Mouse (Mus musculus): Measurements from ENCODE around the gene Gtf3c4. TPM values are rescaled to one million over a fixed set of nuclear protein-coding genes. Genes with fewer than 3 reads are reported as not detected.

Gene Gtf3c4
- total RNA-seq, 1 experiment: 38.1 TPM

DNA sequence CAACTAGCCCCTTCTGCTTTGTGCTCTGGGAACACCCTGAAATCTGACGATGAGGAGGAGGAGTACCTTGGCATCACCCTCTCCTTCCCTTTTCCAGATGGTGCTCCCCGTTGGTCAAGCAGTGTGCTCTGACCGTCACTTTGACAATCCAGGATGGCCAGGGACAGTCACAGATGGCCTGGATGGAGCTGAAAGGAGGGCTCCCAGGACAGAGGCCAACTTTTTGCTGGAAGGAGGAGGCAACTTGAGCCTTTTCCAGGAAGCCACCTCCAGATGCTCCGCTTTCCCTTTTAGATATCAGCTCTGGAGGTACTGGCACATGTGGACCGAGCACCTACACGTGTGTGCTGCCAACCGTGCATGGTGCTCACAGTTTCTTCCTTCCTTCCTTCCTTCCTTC is 36.8 kb downstream of the Gtf3c4 start:
- in situ Hi-C loops (cut with MboI; ENCODE audit: low sequenced_read_pairs in 2 of 2, unreplicated experiment in 2 of 2): no loop called here
- H3K4me3 ChIP-seq (ENCODE audit: insufficient read depth in 1 of 2, low read depth in 1 of 2, low read length in 2 of 2, poor library complexity in 1 of 2, severe bottlenecking in 1 of 2): no peak overlapping the region
- H3K9me3 ChIP-seq (ENCODE audit: control insufficient read depth, insufficient read depth, low read depth, low read length): no peaks in the 10 kb centered on the region
- H3K4me1 ChIP-seq (ENCODE audit: control insufficient read depth in 2 of 2, insufficient read depth in 2 of 2, low read length in 2 of 2, poor library complexity in 1 of 2): peaks cover 0 to 2% of the 10 kb centered on the region in 2 experiments; a peak in 1 of 4 replicates
- TF ChIP-seq HCFC1 (IDR thresholded peaks at IDR 0.05; ENCODE audit: borderline replicate concordance, insufficient read depth, low read length) (no peak), ZC3H11A (IDR thresholded peaks at IDR 0.05; ENCODE audit: borderline replicate concordance, low read depth, low read length) (no peak), CHD2 (IDR thresholded peaks at IDR 0.05; ENCODE audit: low read depth, low read length) (no peak), ZNF384 (IDR thresholded peaks at IDR 0.05; ENCODE audit: low read depth, low read length) (no peak), MAFK (IDR thresholded peaks at IDR 0.05; ENCODE audit: insufficient read depth, low read depth, low read length) (no peak)
- no peak for DNase-seq (ENCODE audit: low read depth, low spot score)
- no peaks in the 10 kb centered on the region for H3K36me3 ChIP-seq (ENCODE audit: control insufficient read depth, insufficient read depth, low read length, poor library complexity, severe bottlenecking)
- H3K9ac ChIP-seq (ENCODE audit: insufficient read depth, low read depth, low read length, poor library complexity, severe bottlenecking): no peak overlapping the region
- no peak overlapping the region for H3K27ac ChIP-seq (ENCODE audit: insufficient read depth, low read depth, low read length, poor library complexity, severe bottlenecking)

DNA sequence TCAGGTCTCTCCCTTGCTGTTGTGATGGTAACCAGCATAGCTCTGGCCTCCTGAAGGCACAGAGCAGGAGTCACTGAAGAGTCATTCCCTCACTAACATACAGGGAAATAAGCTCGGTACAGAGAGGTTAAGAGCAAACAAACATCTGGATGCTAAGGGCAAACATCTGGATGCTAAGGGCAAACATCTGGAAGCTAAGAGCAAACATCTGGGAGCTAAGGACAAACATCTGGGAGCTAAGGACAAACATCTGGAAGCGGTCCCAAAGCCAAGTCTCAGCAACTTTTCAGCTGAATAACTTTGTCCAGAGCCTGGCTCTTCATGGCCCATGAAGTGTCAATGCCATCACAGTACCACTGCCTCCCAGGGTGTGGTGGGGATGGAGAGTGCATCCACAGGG is 40.6 kb downstream of the Gtf3c4 start:
- Histone ChIP-seq H3K36me3 (ENCODE audit: control insufficient read depth, insufficient read depth, low read length, poor library complexity, severe bottlenecking) (no peaks in the 10 kb centered on the region), H3K4me1 (ENCODE audit: control insufficient read depth in 2 of 2, insufficient read depth in 2 of 2, low read length in 2 of 2, poor library complexity in 1 of 2) (peaks cover 0 to 2% of the 10 kb centered on the region in 2 experiments; a peak in 1 of 4 replicates), H3K27ac (ENCODE audit: insufficient read depth, low read depth, low read length, poor library complexity, severe bottlenecking) (no peak overlapping the region), H3K9me3 (ENCODE audit: control insufficient read depth, insufficient read depth, low read depth, low read length) (no peaks in the 10 kb centered on the region), H3K4me3 (ENCODE audit: insufficient read depth in 1 of 2, low read depth in 1 of 2, low read length in 2 of 2, poor library complexity in 1 of 2, severe bottlenecking in 1 of 2) (no peak overlapping the region), H3K9ac (ENCODE audit: insufficient read depth, low read depth, low read length, poor library complexity, severe bottlenecking) (no peak overlapping the region)
- no peak for TF ChIP-seq MAFK (IDR thresholded peaks at IDR 0.05; ENCODE audit: insufficient read depth, low read depth, low read length)
- no peak for TF ChIP-seq ZNF384 (IDR thresholded peaks at IDR 0.05; ENCODE audit: low read depth, low read length)
- no peak for TF ChIP-seq ZC3H11A (IDR thresholded peaks at IDR 0.05; ENCODE audit: borderline replicate concordance, low read depth, low read length)
- no peak for TF ChIP-seq CHD2 (IDR thresholded peaks at IDR 0.05; ENCODE audit: low read depth, low read length)
- DNase-seq (ENCODE audit: low read depth, low spot score): no peak
- in situ Hi-C loops (cut with MboI; ENCODE audit: low sequenced_read_pairs in 2 of 2, unreplicated experiment in 2 of 2): no loop called here

DNA sequence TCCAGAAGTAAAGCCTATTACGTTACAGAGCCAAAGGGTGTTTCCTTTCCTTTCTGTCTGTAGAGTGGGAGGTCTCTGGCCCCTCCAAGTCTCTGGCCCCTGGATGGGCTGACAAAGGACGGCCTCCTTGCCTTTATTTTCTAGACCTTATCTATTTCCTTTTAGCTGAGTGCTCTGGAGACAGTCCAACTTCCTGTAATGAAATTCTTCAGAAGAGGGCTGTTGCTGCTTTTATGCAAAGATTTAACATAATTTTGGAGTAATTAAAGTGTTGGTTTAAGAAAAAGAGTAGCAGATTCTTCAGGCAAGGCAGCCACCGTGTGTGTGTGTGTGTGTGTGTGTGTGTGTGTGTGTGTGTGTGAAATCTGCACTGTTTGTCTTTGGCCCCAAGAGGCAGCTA is 41.8 kb downstream of the Gtf3c4 start:
- H3K9ac ChIP-seq (ENCODE audit: insufficient read depth, low read depth, low read length, poor library complexity, severe bottlenecking): no peak overlapping the region
- no peak overlapping the region for H3K4me3 ChIP-seq (ENCODE audit: insufficient read depth in 1 of 2, low read depth in 1 of 2, low read length in 2 of 2, poor library complexity in 1 of 2, severe bottlenecking in 1 of 2)
- no peak for DNase-seq (ENCODE audit: low read depth, low spot score)
- TF ChIP-seq HCFC1 (IDR thresholded peaks at IDR 0.05; ENCODE audit: borderline replicate concordance, insufficient read depth, low read length) (no peak), ZC3H11A (IDR thresholded peaks at IDR 0.05; ENCODE audit: borderline replicate concordance, low read depth, low read length) (no peak), ZNF384 (IDR thresholded peaks at IDR 0.05; ENCODE audit: low read depth, low read length) (no peak), MAFK (IDR thresholded peaks at IDR 0.05; ENCODE audit: insufficient read depth, low read depth, low read length) (no peak), CHD2 (IDR thresholded peaks at IDR 0.05; ENCODE audit: low read depth, low read length) (no peak)
- no peaks in the 10 kb centered on the region for H3K36me3 ChIP-seq (ENCODE audit: control insufficient read depth, insufficient read depth, low read length, poor library complexity, severe bottlenecking)
- in situ Hi-C loops (cut with MboI; ENCODE audit: low sequenced_read_pairs in 2 of 2, unreplicated experiment in 2 of 2): no loop called here
- H3K27ac ChIP-seq (ENCODE audit: insufficient read depth, low read depth, low read length, poor library complexity, severe bottlenecking): no peak overlapping the region
- H3K4me1 ChIP-seq (ENCODE audit: control insufficient read depth in 2 of 2, insufficient read depth in 2 of 2, low read length in 2 of 2, poor library complexity in 1 of 2): peaks cover 0 to 2% of the 10 kb centered on the region in 2 experiments; a peak in 1 of 4 replicates
- H3K9me3 ChIP-seq (ENCODE audit: control insufficient read depth, insufficient read depth, low read depth, low read length): no peaks in the 10 kb centered on the region

DNA sequence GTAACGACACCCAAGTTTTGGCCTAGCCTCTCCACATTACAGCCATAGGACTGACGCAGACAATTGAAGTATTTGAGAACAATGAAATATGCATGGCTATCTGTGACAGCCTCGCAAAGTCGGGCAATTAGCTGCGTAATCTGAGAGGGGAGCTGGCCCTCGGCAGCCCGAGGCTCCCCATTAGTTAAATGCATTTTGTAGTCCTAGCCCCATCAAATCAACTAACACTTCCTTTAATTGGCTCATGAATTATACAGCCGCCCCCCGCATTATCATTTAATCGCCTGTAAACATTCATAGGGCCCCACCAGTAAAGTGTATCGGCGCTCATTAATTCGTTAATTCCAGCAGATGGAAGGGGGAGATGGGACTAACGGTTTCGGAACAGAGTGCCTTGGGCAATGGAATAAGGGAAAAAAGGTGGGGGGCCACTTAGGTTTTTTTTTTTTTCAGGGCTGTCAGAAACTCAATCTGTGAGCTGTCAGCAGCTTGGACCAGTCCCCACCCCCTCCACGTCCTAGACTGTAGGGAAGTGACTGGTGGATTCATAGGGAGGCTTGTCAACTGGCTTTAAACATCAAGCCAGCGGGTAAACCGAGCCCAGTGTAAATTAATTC is 42.6 kb downstream of the Gtf3c4 start:
- Histone ChIP-seq H3K9ac (ENCODE audit: insufficient read depth, low read depth, low read length, poor library complexity, severe bottlenecking) (no peak overlapping the region), H3K36me3 (ENCODE audit: control insufficient read depth, insufficient read depth, low read length, poor library complexity, severe bottlenecking) (no peaks in the 10 kb centered on the region), H3K9me3 (ENCODE audit: control insufficient read depth, insufficient read depth, low read depth, low read length) (no peaks in the 10 kb centered on the region), H3K4me1 (ENCODE audit: control insufficient read depth in 2 of 2, insufficient read depth in 2 of 2, low read length in 2 of 2, poor library complexity in 1 of 2) (peaks cover 0 to 2% of the 10 kb centered on the region in 2 experiments; a peak in 1 of 4 replicates), H3K27ac (ENCODE audit: insufficient read depth, low read depth, low read length, poor library complexity, severe bottlenecking) (no peak overlapping the region), H3K4me3 (ENCODE audit: insufficient read depth in 1 of 2, low read depth in 1 of 2, low read length in 2 of 2, poor library complexity in 1 of 2, severe bottlenecking in 1 of 2) (no peak overlapping the region)
- no peak for TF ChIP-seq ZNF384 (IDR thresholded peaks at IDR 0.05; ENCODE audit: low read depth, low read length)
- TF ChIP-seq MAFK (IDR thresholded peaks at IDR 0.05; ENCODE audit: insufficient read depth, low read depth, low read length): no peak
- TF ChIP-seq ZC3H11A (IDR thresholded peaks at IDR 0.05; ENCODE audit: borderline replicate concordance, low read depth, low read length): no peak
- no peak for TF ChIP-seq HCFC1 (IDR thresholded peaks at IDR 0.05; ENCODE audit: borderline replicate concordance, insufficient read depth, low read length)
- TF ChIP-seq CHD2 (IDR thresholded peaks at IDR 0.05; ENCODE audit: low read depth, low read length): no peak
- no peak for DNase-seq (ENCODE audit: low read depth, low spot score)
- in situ Hi-C loops (cut with MboI; ENCODE audit: low sequenced_read_pairs in 2 of 2, unreplicated experiment in 2 of 2): no loop called here

All from ES-E14 (cell line).